Mouse (Mus musculus) heart, postnatal 0 days (tissue): ENCODE data around the gene Hoxa3. TPM values are rescaled to one million over a fixed set of nuclear protein-coding genes. Genes with fewer than 3 reads are reported as not detected.

Experiments used
- ATAC-seq: fragments of 200-750 bp; cut with Nextera tagmentation; 2 replicates; pipeline ENCODE4 v1.8.0; 2017; ENCODE audit warnings: low read depth, moderate number of reproducible peaks, moderate library complexity; ENCODE audit not compliant: insufficient read depth
- DNase-seq: peaks from one replicate; pipeline ENCODE4 v3.0.0-alpha.2; 2016; ENCODE audit warnings: low spot score
- H3K27ac ChIP-seq: fragments of 300-500 bp; sonication (generic); 2 replicates; pipeline ENCODE4 v1.5.1; 2014; ENCODE audit warnings: low read depth, mild to moderate bottlenecking
- H3K27me3 ChIP-seq: fragments of 300-500 bp; sonication (generic); 2 replicates; pipeline ENCODE4 v1.6.1; 2014; ENCODE audit warnings: low read length, mixed read lengths; ENCODE audit not compliant: control insufficient read depth, insufficient read depth
- H3K36me3 ChIP-seq: fragments of 300-500 bp; sonication (generic); replicated peaks from 2 replicates; pipeline ENCODE4 v1.6.1; 2014; ENCODE audit warnings: low read length, mixed read lengths; ENCODE audit not compliant: control insufficient read depth, insufficient read depth
- H3K4me1 ChIP-seq: fragments of 300-500 bp; sonication (generic); 2 replicates; pipeline ENCODE4 v1.6.1; 2014; ENCODE audit warnings: antibody characterized with exemption; ENCODE audit not compliant: control insufficient read depth, insufficient read depth
- H3K4me2 ChIP-seq: fragments of 300-500 bp; sonication (generic); 2 replicates; pipeline ENCODE4 v1.6.1; 2014; ENCODE audit warnings: low read depth, mild to moderate bottlenecking, low read length, moderate library complexity
- H3K4me3 ChIP-seq: fragments of 300-500 bp; sonication (generic); 2 replicates; pipeline ENCODE4 v1.5.1; 2014; ENCODE audit warnings: low read depth, low read length
- H3K9ac ChIP-seq: fragments of 300-500 bp; sonication (generic); replicated peaks from 2 replicates; pipeline ENCODE4 v1.6.1; 2014; ENCODE audit warnings: low read depth, low read length, mixed read lengths
- H3K9me3 ChIP-seq: fragments of 300-500 bp; sonication (generic); replicated peaks from 2 replicates; pipeline ENCODE4 v1.6.1; 2016; ENCODE audit warnings: low read length; ENCODE audit not compliant: control insufficient read depth
- CTCF ChIP-seq: IDR thresholded peaks from 2 replicates; pipeline ENCODE4 v1.5.1; 2016; ENCODE audit warnings: antibody characterized with exemption, control low read depth, low read depth
- EP300 ChIP-seq: IDR thresholded peaks from 2 replicates; pipeline ENCODE4 v1.6.1; 2016; ENCODE audit warnings: antibody characterized with exemption, low read depth
- WGBS: fragments of 180-500 bp; shearing (Covaris S2); extraction: QIAGEN DNeasy Blood & Tissue Kit; methylation state at CpG from one replicate; pipeline ENCODE4 v1.1.7; 2014; 5-methylcytosine and 5-hydroxymethylcytosine counted together
- polyA plus RNA-seq: library from polyadenylated mRNA; unstranded; fragments of >200 nt; fragmentation: Nextera tagmentation; extraction: Ambion mirVana; gene quantifications from 2 replicates; pipeline ENCODE4 v1.2.1, GENCODE M21; 2015
- total RNA-seq: library from RNA; depleted of rRNA; stranded (reverse); fragments of >200 nt; gene quantifications from 2 replicates; pipeline ENCODE4 v1.2.3, GENCODE M21; 2014; ENCODE audit warnings: low replicate concordance

Gene Hoxa3
- total and polyA plus RNA-seq, 2 experiments from 2014 or later, result 0.37 TPM; not detected in 1

GRCm38 (mm10) chr6:52223939-52224760 lies 11.0 kb upstream of the Hoxa3 start:
- Histone ChIP-seq H3K27ac (no peak overlapping the region), H3K36me3 (no peaks in the 10 kb centered on the region), H3K9me3 (no peaks in the 10 kb centered on the region), H3K4me2 (no peak overlapping the region), H3K9ac (no peak overlapping the region), H3K4me3 (no peak overlapping the region), H3K4me1 (no peaks in the 10 kb centered on the region), H3K27me3 (peaks cover 98% of the 10 kb centered on the region)
- no peak for ATAC-seq
- no peak for DNase-seq
- TF ChIP-seq CTCF (no peak), EP300 (no peak)
- WGBS, result 5% methylated on average over 24 of the region's 24 CpGs

DNA sequence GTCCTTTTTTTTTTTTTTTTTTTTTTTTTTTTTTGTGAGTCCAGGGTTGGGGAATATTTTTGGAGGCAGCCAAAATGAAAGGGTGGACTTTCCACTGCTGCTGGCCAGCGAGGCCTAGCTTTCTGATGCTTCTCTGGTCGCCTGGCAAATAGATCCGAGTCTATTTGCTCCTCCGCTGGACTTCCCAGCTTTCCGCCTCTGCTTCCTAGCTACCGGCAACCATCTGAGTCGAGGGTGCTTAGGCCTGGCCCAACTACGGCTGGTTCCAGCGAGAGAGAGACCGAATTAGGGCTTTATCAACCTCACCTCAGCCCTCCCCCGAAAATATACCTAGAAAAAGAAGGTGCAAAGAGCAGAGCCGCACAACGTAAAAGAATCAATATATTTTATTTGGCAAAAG lies 9.6 kb upstream of the Hoxa3 start:
- no peaks in the 10 kb centered on the region for H3K4me1 ChIP-seq
- no peaks in the 10 kb centered on the region for H3K36me3 ChIP-seq
- no peak overlapping the region for H3K9ac ChIP-seq
- DNase-seq, result no peak
- no peaks in the 10 kb centered on the region for H3K9me3 ChIP-seq
- no peak overlapping the region for H3K27ac ChIP-seq
- no peak for ATAC-seq
- no peak for TF ChIP-seq CTCF
- no peak for TF ChIP-seq EP300
- no peak overlapping the region for H3K4me3 ChIP-seq
- WGBS, result 21% methylated on average over 13 of the region's 13 CpGs
- H3K27me3 ChIP-seq, result peaks cover 100% of the 10 kb centered on the region
- H3K4me2 ChIP-seq, result no peak overlapping the region

- H3K4me2 ChIP-seq, result peak overlapping the region; percentile 70
- H3K36me3 ChIP-seq, result no peaks in the 10 kb centered on the region
- peak overlapping the region; percentile 49 for H3K4me3 ChIP-seq
- ATAC-seq (peak; percentile 12; the same call in 1 of the 2 replicates), DNase-seq (no peak)
- H3K9ac ChIP-seq, result no peak overlapping the region
- TF ChIP-seq EP300 (no peak), CTCF (no peak)
- peaks cover 100% of the 10 kb centered on the region for H3K27me3 ChIP-seq
- H3K9me3 ChIP-seq, result no peaks in the 10 kb centered on the region
- no peak overlapping the region for H3K27ac ChIP-seq
- 13% methylated on average over 21 of the region's 21 CpGs for WGBS
- no peaks in the 10 kb centered on the region for H3K4me1 ChIP-seq
Measured at GRCm38 (mm10) chr6:52221993-52222685, 9.0 kb upstream of the Hoxa3 start.

DNA sequence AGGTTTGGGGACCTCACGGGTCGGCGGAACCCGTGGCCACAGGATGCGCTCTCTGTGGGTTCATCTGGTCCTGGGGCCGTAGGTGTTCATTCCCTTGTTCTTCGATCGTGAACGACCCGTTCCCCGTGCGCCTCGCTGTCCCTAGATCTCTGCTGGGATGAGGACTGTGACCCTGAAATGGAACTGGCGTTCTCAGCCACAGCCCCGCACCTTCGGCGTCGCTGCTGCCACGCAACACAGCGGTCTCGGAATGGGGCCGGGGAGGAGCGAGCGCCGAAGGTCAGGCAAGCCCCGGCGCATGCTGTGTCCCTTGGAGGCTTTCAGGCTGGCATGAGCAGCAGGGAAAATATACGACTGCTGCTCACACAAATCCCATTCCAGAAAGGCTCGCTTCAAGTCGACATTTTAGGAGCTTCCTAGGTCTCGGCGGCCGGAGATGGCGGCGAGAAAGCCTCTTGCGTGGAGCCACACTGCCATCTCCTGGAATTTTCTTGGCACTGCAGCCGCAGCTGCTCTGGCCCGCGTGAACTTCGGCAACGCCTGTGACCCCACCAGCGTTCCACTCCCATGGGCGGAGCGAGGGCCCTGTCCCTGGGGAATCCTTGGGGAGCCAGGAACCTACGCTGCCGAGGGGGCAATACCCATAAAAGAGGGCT lies 8.3 kb upstream of the Hoxa3 start, which contains the start of gene Hoxa7:
Gene Hoxa7 (minus strand): TSS at position 518 of the 656 bp plus-strand sequence.
- TF ChIP-seq CTCF, result peak; percentile 91
- TF ChIP-seq EP300, result no peak
- DNase-seq (peak; percentile 73), ATAC-seq (peak; percentile 73)
- Histone ChIP-seq H3K36me3 (no peaks in the 10 kb centered on the region), H3K4me2 (peak within 1 kb of the TSS; percentile 70), H3K4me3 (peak within 1 kb of the TSS; percentile 49), H3K27me3 (peaks cover 100% of the 10 kb centered on the region), H3K27ac (no peak within 1 kb of the TSS), H3K9me3 (no peaks in the 10 kb centered on the region), H3K9ac (no peak within 1 kb of the TSS), H3K4me1 (no peaks in the 10 kb centered on the region)
- 1% methylated on average over 46 of the region's 46 CpGs for WGBS

GRCm38 (mm10) chr6:52220865-52221310 lies 7.8 kb upstream of the Hoxa3 start:
- peak overlapping the region; percentile 70 for H3K4me2 ChIP-seq
- ATAC-seq, result no peak
- WGBS, result 13% methylated on average over 12 of the region's 12 CpGs
- no peak for DNase-seq
- H3K9ac ChIP-seq, result no peak overlapping the region
- H3K27ac ChIP-seq, result no peak overlapping the region
- no peaks in the 10 kb centered on the region for H3K4me1 ChIP-seq
- H3K9me3 ChIP-seq, result no peaks in the 10 kb centered on the region
- H3K27me3 ChIP-seq, result peaks cover 100% of the 10 kb centered on the region
- H3K36me3 ChIP-seq, result no peaks in the 10 kb centered on the region
- H3K4me3 ChIP-seq, result peak overlapping the region; percentile 49
- TF ChIP-seq CTCF (no peak), EP300 (no peak)
